Mouse (Mus musculus): ENCODE data around the gene Thada.

The Thada gene

DNA sequence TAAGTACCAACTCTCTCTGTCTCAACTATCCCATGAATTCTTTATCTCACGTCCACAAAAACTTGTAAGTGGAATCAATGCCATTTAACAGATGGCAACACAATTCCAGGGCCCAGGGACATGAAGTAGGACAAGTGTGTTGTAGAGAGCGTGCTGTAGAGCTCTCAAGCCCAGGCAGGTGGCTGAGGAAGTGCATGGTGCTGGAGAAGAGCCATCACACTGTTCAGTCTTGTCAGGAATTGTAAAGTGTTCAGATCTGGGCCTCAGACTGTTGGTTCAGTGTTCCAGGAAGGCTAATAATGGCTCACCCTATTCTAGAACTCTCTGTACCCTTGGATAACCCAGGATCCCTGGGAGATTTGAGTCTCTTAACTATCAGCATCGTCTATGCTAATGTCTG lies 321.9 kb downstream of the Thada start:
- DNase-seq, result no peak

DNA sequence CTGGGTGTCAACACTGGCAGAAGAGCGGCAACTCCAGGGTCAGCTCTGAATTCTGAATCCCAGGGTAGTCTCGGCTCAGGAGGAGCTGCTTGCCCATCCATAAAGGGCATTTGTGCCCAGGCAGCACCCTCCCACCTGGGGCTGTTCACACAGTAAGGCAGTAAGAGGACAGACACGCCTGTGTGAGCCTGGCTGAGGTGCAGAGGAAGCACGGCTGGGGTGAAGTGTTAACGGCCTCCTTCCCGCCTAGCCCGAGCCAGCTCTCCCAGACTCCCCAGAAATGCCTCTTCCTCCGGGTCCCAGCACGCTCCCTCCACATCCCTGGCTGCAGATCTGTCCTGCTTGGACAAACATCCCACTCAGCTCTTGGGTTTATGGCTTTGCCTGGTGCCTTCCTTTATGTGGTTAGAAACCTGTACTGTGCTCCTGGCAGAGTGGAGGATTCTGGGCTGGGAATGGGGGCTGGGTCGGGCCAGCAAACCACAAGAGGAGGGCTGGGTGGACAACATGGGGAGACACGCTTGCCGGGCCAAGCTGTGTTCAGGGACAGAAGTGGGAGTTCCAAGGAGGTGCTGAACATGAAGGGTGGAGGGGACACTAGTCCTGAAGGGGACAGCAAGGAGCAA lies 322.7 kb downstream of the Thada start:
- no peak for DNase-seq

DNA sequence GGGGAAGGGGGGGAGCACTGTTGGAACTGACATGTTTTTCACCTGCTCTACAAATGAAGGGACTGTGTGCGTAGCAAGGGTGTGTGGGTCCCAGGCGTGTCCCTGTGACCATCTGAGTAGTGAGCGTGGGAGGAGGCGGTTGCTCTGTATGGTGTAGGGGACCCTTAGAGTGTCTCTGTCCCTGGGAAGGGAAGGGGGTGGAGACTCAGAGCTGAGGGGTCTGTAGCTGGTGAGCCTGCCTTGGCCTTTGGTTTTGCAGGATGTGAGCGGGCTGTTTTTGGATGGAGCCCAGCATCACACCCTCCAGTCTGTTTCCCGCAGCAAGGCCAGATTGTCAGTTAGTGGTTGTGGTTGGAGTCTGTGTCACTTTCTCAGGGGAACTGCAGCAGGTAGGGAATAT lies 324.3 kb downstream of the Thada start:
- DNase-seq, result no peak

DNA sequence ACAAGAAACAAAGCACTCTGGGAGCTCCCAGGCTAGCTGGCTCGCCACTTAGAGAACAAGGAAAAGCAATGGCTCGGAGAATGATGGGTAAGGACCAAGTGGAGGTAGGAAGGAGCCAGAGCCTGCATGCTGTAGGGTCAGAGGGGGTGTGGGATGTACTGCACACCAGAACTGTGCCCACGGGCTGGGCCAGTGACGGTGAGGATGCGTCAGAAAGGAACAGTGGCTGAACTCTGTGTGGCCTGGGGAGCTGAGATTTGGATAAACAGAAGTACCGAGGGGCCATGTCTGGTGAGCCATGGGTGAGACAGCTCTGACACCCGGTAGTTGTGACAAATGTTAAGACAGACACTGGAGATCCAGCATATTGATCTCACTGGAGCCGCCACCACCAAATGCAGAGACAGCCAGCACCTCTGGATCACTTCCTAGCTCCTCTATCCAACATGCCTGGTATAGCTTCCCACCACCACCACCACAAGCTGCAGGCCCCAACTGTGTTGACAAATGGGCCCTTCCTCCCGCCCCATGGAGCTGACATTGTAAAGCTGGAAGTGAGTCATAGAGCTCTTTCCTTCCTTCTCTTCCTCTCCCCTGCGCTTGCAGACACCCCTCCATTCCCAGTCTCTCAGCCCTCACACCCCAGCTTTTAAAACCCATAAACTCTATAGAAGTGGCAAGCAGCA lies 325.0 kb downstream of the Thada start:
- DNase-seq, result no peak

Data from cerebellum, postnatal 36 days (tissue).